Mouse (Mus musculus): ENCODE measurements around the gene Htr6. TPM values are rescaled to one million over a fixed set of nuclear protein-coding genes. Genes with fewer than 3 reads are reported as not detected.

The Htr6 gene
- total RNA-seq, 2 experiments from 2014 or later: 5.4 to 6.5 TPM

Other genes starting within 250 kb of the Htr6 start
- gene Pla2g5, start 212.1 kb downstream of the Htr6 start, total RNA-seq (2021): 1 to 10 TPM in 1 of 2 experiments, under 1 TPM in 1; 0.65 to 2.1 TPM
- gene Gm13030, start 201.6 kb downstream of the Htr6 start, total RNA-seq (2021): not detected
- gene Pla2g2e, start 197.6 kb downstream of the Htr6 start, total RNA-seq (2021): not detected
- 10 to 100 TPM; 12.3 to 13.1 TPM for gene Otud3, start 161.6 kb downstream of the Htr6 start, total RNA-seq (2021)
- not detected for gene Rnf186, start 108.5 kb downstream of the Htr6 start, total RNA-seq (2021)
- gene Tmco4, start 102.7 kb downstream of the Htr6 start, total RNA-seq (2021): 1 to 10 TPM; 1.5 to 1.8 TPM
- gene Nbl1, start 17.4 kb upstream of the Htr6 start, total RNA-seq (2021): 10 to 100 TPM; 64.4 to 83.9 TPM
- gene Minos1, start 55.5 kb upstream of the Htr6 start, total RNA-seq (2021): 100 to 1,000 TPM; 206 to 208 TPM
- 100 to 1,000 TPM; 343 to 381 TPM for gene Capzb, start 117.3 kb upstream of the Htr6 start, total RNA-seq (2021)
- gene Pqlc2, start 235.1 kb upstream of the Htr6 start, total RNA-seq (2021): 10 to 100 TPM; 11.0 to 11.9 TPM
- gene Akr7a5, start 235.2 kb upstream of the Htr6 start, total RNA-seq (2021): 10 to 100 TPM; 30.0 to 31.7 TPM

Data from layer of hippocampus, postnatal 10 days (tissue).